Mouse (Mus musculus): Measurements from ENCODE around the gene Gucy1b1. TPM values are rescaled to one million over a fixed set of nuclear protein-coding genes. Genes with fewer than 3 reads are reported as not detected.

Gucy1b1 gene
- polyA plus RNA-seq, 1 experiment from 2014 or later = 79.2 TPM

DNA sequence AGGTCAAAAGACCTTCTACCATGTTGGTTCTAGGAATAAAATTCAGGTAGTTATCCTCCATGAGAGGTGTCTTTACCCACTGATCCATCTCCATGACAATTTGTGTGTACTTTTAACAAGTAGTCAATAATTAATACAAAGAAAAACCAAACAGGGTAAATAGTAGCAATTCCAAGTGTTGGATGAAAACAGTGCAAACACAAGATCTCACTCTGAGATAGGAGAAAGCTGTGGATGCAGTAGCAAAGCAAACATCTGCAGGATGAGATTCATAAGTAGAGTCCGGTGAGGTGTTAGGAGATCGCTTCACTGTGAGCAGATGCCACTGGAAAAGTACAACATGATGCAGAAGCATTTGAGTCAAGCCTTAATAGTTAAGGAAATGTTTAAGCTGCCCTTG, 88.4 kb downstream of the Gucy1b1 start:
- ATAC-seq (ENCODE audit: borderline replicate concordance, extremely low read depth, low FRiP score, low TSS enrichment) = no peak
- Histone ChIP-seq H3K36me3 (no peaks in the 10 kb centered on the region), H3K27me3 (no peaks in the 10 kb centered on the region), H3K4me1 (peaks cover 12% of the 10 kb centered on the region), H3K4me3 (no peak overlapping the region), H3K4me2 (no peak overlapping the region), H3K9me3 (no peaks in the 10 kb centered on the region), H3K27ac (no peak overlapping the region), H3K9ac (no peak overlapping the region)
- WGBS = 80% methylated on average over 2 of the region's 2 CpGs

DNA sequence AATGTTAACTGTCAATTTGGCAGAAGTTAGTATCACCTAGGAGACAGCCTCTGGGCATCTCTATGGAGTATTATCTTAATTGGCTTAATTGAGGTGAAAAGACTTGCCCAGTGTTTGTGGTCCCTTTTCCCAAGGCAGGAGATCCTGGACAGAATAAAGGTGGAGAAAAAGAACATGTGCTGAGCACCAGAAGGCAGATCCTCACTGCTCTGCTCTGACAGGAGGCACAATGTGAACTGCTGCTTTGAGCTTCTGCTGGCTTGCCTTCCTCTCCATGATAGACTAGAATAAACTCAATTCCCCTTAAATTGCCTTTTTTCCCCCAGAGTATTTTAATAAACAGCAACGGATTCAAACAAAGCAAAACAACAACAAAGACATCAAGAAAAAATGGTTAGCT, 89.4 kb downstream of the Gucy1b1 start:
- Histone ChIP-seq H3K4me1 (peaks cover 12% of the 10 kb centered on the region), H3K4me2 (no peak overlapping the region), H3K27me3 (no peaks in the 10 kb centered on the region), H3K27ac (no peak overlapping the region), H3K9ac (no peak overlapping the region), H3K36me3 (no peaks in the 10 kb centered on the region), H3K4me3 (no peak overlapping the region), H3K9me3 (no peaks in the 10 kb centered on the region)
- ATAC-seq (ENCODE audit: borderline replicate concordance, extremely low read depth, low FRiP score, low TSS enrichment) = no peak
- WGBS = 56% methylated on average over 1 of the region's 1 CpGs

- Histone ChIP-seq H3K9me3 (no peaks in the 10 kb centered on the region), H3K36me3 (no peaks in the 10 kb centered on the region), H3K4me3 (no peak overlapping the region), H3K27ac (no peak overlapping the region), H3K27me3 (no peaks in the 10 kb centered on the region), H3K4me2 (no peak overlapping the region), H3K4me1 (peaks cover 4% of the 10 kb centered on the region; the same call in 1 of the 2 replicates), H3K9ac (no peak overlapping the region)
- 65% methylated on average over 8 of the region's 8 CpGs for WGBS
- no peak for ATAC-seq (ENCODE audit: borderline replicate concordance, extremely low read depth, low FRiP score, low TSS enrichment)
Measured at GRCm38 (mm10) chr3:81983120-81983895, 91.2 kb downstream of the Gucy1b1 start.

Small RNA genes within 50 kb of the gene (microRNA-seq; reads per million reads assigned to microRNA genes)
- gene Mir7010 = not detected

Other genes starting within 250 kb of the Gucy1b1 start
- 19.4 and 22.9 TPM in 2 replicates for gene Ctso, start 142.1 kb downstream of the Gucy1b1 start, polyA plus RNA-seq (2015; fragmentation: Nextera tagmentation; extraction: Ambion mirVana)
- gene Tdo2, start 98.5 kb downstream of the Gucy1b1 start, polyA plus RNA-seq (2015; fragmentation: Nextera tagmentation; extraction: Ambion mirVana) = 2.3 and 3.0 TPM in 2 replicates
- not detected in 2 replicates for gene Asic5, start 92.4 kb downstream of the Gucy1b1 start, polyA plus RNA-seq (2015; fragmentation: Nextera tagmentation; extraction: Ambion mirVana)
- 93.8 and 98.8 TPM in 2 replicates for gene Gucy1a1, start 71.1 kb upstream of the Gucy1b1 start, polyA plus RNA-seq (2015; fragmentation: Nextera tagmentation; extraction: Ambion mirVana)